8 mouse cellular contexts compared by ENCODE assay signal in genomic region chr8:4324525-4324924, GRCm38 (mm10). TPM values are rescaled to one million over a fixed set of nuclear protein-coding genes. Genes with fewer than 3 reads are reported as not detected.
DNase-seq lines count a peak whose midpoint lies in the region; ATAC-seq and TF ChIP-seq lines count a peak whose summit lies in the region.

No protein-coding gene starts in this region.

- ATAC-seq in G1E (ENCODE audit: extremely low read depth, insufficient number of reproducible peaks, low FRiP score, poor library complexity, severe bottlenecking): no peak
- peak; percentile 66 for ATAC-seq in embryonic facial prominence, embryonic 15.5 days (ENCODE audit: insufficient number of reproducible peaks, low FRiP score, low TSS enrichment, low read depth)
- ATAC-seq in hindbrain, embryonic 15.5 days (ENCODE audit: low FRiP score, low read depth): peak; percentile 69
- peak; percentile 80 for ATAC-seq in stomach, postnatal 0 days (ENCODE audit: low FRiP score, low TSS enrichment)

- under 1% methylated on average over 42 of the region's 42 CpGs for WGBS in embryonic facial prominence, embryonic 15.5 days
- under 1% methylated on average over 42 of the region's 42 CpGs for WGBS in hindbrain, embryonic 15.5 days
- 1% methylated on average over 40 of the region's 42 CpGs for WGBS in macrophage (ENCODE audit: missing documents)
- 0% methylated on average over 42 of the region's 42 CpGs for WGBS in stomach, postnatal 0 days

- peak overlapping the region; percentile 93 for H3K27ac ChIP-seq in layer of hippocampus, adult 2 months
- H3K27ac ChIP-seq in embryonic facial prominence, embryonic 15.5 days (replicated peaks): peak overlapping the region; percentile 86
- peak overlapping the region; percentile 92 for H3K27ac ChIP-seq in hindbrain, embryonic 15.5 days (replicated peaks)
- H3K27ac ChIP-seq in macrophage: 0 out of 2 replicates have a peak overlapping the region, but pooled peaks have one; percentile 5
- peak overlapping the region; percentile 92 for H3K27ac ChIP-seq in stomach, postnatal 0 days (replicated peaks)

- DNase-seq in layer of hippocampus, adult 2 months (ENCODE audit: low spot score in 2 of 2): peak in 1 of 2 experiments; percentile 33
- no peak for DNase-seq in layer of hippocampus, postnatal 36 days
- peak; percentile 55 for DNase-seq in G1E (ENCODE audit: low spot score)
- DNase-seq in stomach, postnatal 0 days (ENCODE audit: low spot score): no peak
- no peak for DNase-seq in spleen, adult 12 weeks (ENCODE audit: low spot score)

- peak overlapping the region; percentile 71 for H3K4me3 ChIP-seq in layer of hippocampus, adult 2 months
- peak overlapping the region; percentile 86 for H3K4me3 ChIP-seq in G1E (ENCODE audit: low read depth, low read length)
- H3K4me3 ChIP-seq in embryonic facial prominence, embryonic 15.5 days (replicated peaks): peak overlapping the region; percentile 96
- peak overlapping the region; percentile 59 for H3K4me3 ChIP-seq in hindbrain, embryonic 15.5 days
- H3K4me3 ChIP-seq in macrophage (ENCODE audit: inconsistent target): peak overlapping the region; percentile 57
- H3K4me3 ChIP-seq in stomach, postnatal 0 days (ENCODE audit: low read depth, low read length): peak overlapping the region; percentile 99

- H3K36me3 ChIP-seq in G1E (replicated peaks): peaks cover 66% of the 10 kb centered on the region
- H3K36me3 ChIP-seq in embryonic facial prominence, embryonic 15.5 days: peaks cover 40% of the 10 kb centered on the region
- peaks cover 31% of the 10 kb centered on the region for H3K36me3 ChIP-seq in hindbrain, embryonic 15.5 days
- peaks cover 14% of the 10 kb centered on the region for H3K36me3 ChIP-seq in macrophage (ENCODE audit: inconsistent target)
- peaks cover 14% of the 10 kb centered on the region for H3K36me3 ChIP-seq in stomach, postnatal 0 days (ENCODE audit: control insufficient read depth, insufficient read depth, low read length)

- peaks cover 73% of the 10 kb centered on the region for H3K4me1 ChIP-seq in G1E (ENCODE audit: insufficient read depth, low read depth, low read length)
- H3K4me1 ChIP-seq in embryonic facial prominence, embryonic 15.5 days: peaks cover 36% of the 10 kb centered on the region
- H3K4me1 ChIP-seq in hindbrain, embryonic 15.5 days (replicated peaks): peaks cover 56% of the 10 kb centered on the region
- H3K4me1 ChIP-seq in stomach, postnatal 0 days (replicated peaks; ENCODE audit: control insufficient read depth, insufficient read depth): peaks cover 4% of the 10 kb centered on the region; the same call in 1 of the 2 replicates

- H3K9me3 ChIP-seq in G1E (replicated peaks): no peaks in the 10 kb centered on the region
- H3K9me3 ChIP-seq in embryonic facial prominence, embryonic 15.5 days (replicated peaks): no peaks in the 10 kb centered on the region
- no peaks in the 10 kb centered on the region for H3K9me3 ChIP-seq in hindbrain, embryonic 15.5 days
- no peaks in the 10 kb centered on the region for H3K9me3 ChIP-seq in stomach, postnatal 0 days (ENCODE audit: control insufficient read depth, low read length)

- H3K27me3 ChIP-seq in G1E (ENCODE audit: insufficient read depth, low read length): no peaks in the 10 kb centered on the region
- no peaks in the 10 kb centered on the region for H3K27me3 ChIP-seq in embryonic facial prominence, embryonic 15.5 days
- no peaks in the 10 kb centered on the region for H3K27me3 ChIP-seq in hindbrain, embryonic 15.5 days
- no peaks in the 10 kb centered on the region for H3K27me3 ChIP-seq in stomach, postnatal 0 days (ENCODE audit: control insufficient read depth, insufficient read depth, low read length)

- TF ChIP-seq CTCF in layer of hippocampus, adult 2 months (conservative IDR thresholded peaks at IDR 0.05): no peak
- no peak for TF ChIP-seq CTCF in G1E (IDR thresholded peaks at IDR 0.05; ENCODE audit: low read depth, low read length)
- no peak for TF ChIP-seq CTCF in stomach, postnatal 0 days (IDR thresholded peaks at IDR 0.05; ENCODE audit: low read depth)

- peaks cover 78% of the 10 kb centered on the region for H3K79me2 ChIP-seq in macrophage (ENCODE audit: inconsistent target)

- H3K9ac ChIP-seq in embryonic facial prominence, embryonic 15.5 days: peak overlapping the region; percentile 92
- H3K9ac ChIP-seq in hindbrain, embryonic 15.5 days: peak overlapping the region; percentile 79
- H3K9ac ChIP-seq in stomach, postnatal 0 days (ENCODE audit: low read length): peak overlapping the region; percentile 98

- TF ChIP-seq EP300 in stomach, postnatal 0 days (optimal IDR thresholded peaks at IDR 0.05): no peak

- H3K4me2 ChIP-seq in embryonic facial prominence, embryonic 15.5 days (replicated peaks): peak overlapping the region; percentile 89
- peak overlapping the region; percentile 85 for H3K4me2 ChIP-seq in hindbrain, embryonic 15.5 days
- H3K4me2 ChIP-seq in stomach, postnatal 0 days (replicated peaks; ENCODE audit: low read depth): peak overlapping the region; percentile 53

RNA-seq across cellular contexts. Expression of gene Ccl25, which starts 0.5 kb away (rescaled TPM):
- total RNA-seq in layer of hippocampus, adult 2 months (2021): 10 to 100 TPM; 24.6 to 27.5 TPM
- total RNA-seq in layer of hippocampus, postnatal 36 days (2021): 10 to 100 TPM; 22.7 to 28.4 TPM
- total RNA-seq in G1E (2014; fragmentation: Nextera tagmentation): 64.9 and 69.3 TPM in 2 replicates
- total RNA-seq in G1E (2017): 16.0 and 18.1 TPM in 2 replicates
- polyA plus RNA-seq in G1E (2012): 1.1 and 1.9 TPM in 2 replicates
- polyA plus RNA-seq in embryonic facial prominence, embryonic 15.5 days (2015; fragmentation: Nextera tagmentation; extraction: Ambion mirVana): 14.8 and 16.8 TPM in 2 replicates
- polyA plus RNA-seq in hindbrain, embryonic 15.5 days (2015; fragmentation: Nextera tagmentation; extraction: Ambion mirVana): 17.5 and 20.7 TPM in 2 replicates
- 100 to 1,000 TPM in 7 of 26 experiments, 10 to 100 TPM in 19; 28.3 to 132 (median 70.5) TPM for total RNA-seq in macrophage (2018; cell fraction: chromatin; rRNA removed)
- 10 to 100 TPM in 5 of 26 experiments, 1 to 10 TPM in 21; 3.5 to 13.3 (median 6.7) TPM for total RNA-seq in macrophage (2018; cell fraction: cytosol; rRNA removed)
- 100 to 1,000 TPM in 2 of 26 experiments, 10 to 100 TPM in 24; 25.1 to 152 (median 40.1) TPM for total RNA-seq in macrophage (2018; cell fraction: nucleus; rRNA removed)
- polyA plus RNA-seq in macrophage (2018): 7.1 to 8.6 TPM (median 7.9 TPM) in 3 replicates
- polyA plus RNA-seq in stomach, postnatal 0 days (2015; fragmentation: Nextera tagmentation; extraction: Ambion mirVana): 4.4 and 5.3 TPM in 2 replicates

RNA-seq across cellular contexts. Expression of gene Elavl1, which starts 0.7 kb away (rescaled TPM):
- total RNA-seq in layer of hippocampus, adult 2 months (2021): 10 to 100 TPM; 78.6 to 81.1 TPM
- total RNA-seq in layer of hippocampus, postnatal 36 days (2021): 10 to 100 TPM; 78.4 to 83.0 TPM
- total RNA-seq in G1E (2014; fragmentation: Nextera tagmentation) (162 and 168 TPM in 2 replicates), G1E (2017) (92.5 and 98.1 TPM in 2 replicates)
- polyA plus RNA-seq in G1E (2012) (110 and 125 TPM in 2 replicates), macrophage (2018) (38.9 to 70.8 TPM (median 49.9 TPM) in 3 replicates)
- 209 and 213 TPM in 2 replicates for polyA plus RNA-seq in embryonic facial prominence, embryonic 15.5 days (2015; fragmentation: Nextera tagmentation; extraction: Ambion mirVana)
- polyA plus RNA-seq in hindbrain, embryonic 15.5 days (2015; fragmentation: Nextera tagmentation; extraction: Ambion mirVana): 108 and 112 TPM in 2 replicates
- 10 to 100 TPM; 38.3 to 79.1 (median 55.5) TPM for total RNA-seq in macrophage (2018; cell fraction: chromatin; rRNA removed)
- 10 to 100 TPM; 58.8 to 84.1 (median 66.9) TPM for total RNA-seq in macrophage (2018; cell fraction: cytosol; rRNA removed)
- 10 to 100 TPM; 37.6 to 69.2 (median 50.8) TPM for total RNA-seq in macrophage (2018; cell fraction: nucleus; rRNA removed)
- polyA plus RNA-seq in stomach, postnatal 0 days (2015; fragmentation: Nextera tagmentation; extraction: Ambion mirVana): 80.2 and 88.6 TPM in 2 replicates

RNA-seq across cellular contexts. Expression of gene Timm44, which starts 48.8 kb away (rescaled TPM):
- 10 to 100 TPM; 73.9 to 78.8 TPM for total RNA-seq in layer of hippocampus, adult 2 months (2021)
- 10 to 100 TPM; 62.6 to 72.6 TPM for total RNA-seq in layer of hippocampus, postnatal 36 days (2021)
- total RNA-seq in G1E (2014; fragmentation: Nextera tagmentation) (81.8 and 94.6 TPM in 2 replicates), G1E (2017) (113 and 123 TPM in 2 replicates)
- polyA plus RNA-seq in G1E (2012) (65.3 and 81.1 TPM in 2 replicates), macrophage (2018) (41.5 to 47.7 TPM (median 45.0 TPM) in 3 replicates)
- 56.7 and 62.4 TPM in 2 replicates for polyA plus RNA-seq in embryonic facial prominence, embryonic 15.5 days (2015; fragmentation: Nextera tagmentation; extraction: Ambion mirVana)
- 40.1 and 41.8 TPM in 2 replicates for polyA plus RNA-seq in hindbrain, embryonic 15.5 days (2015; fragmentation: Nextera tagmentation; extraction: Ambion mirVana)
- total RNA-seq in macrophage (2018; cell fraction: chromatin; rRNA removed): 100 to 1,000 TPM; 123 to 245 (median 190) TPM
- 10 to 100 TPM; 27.7 to 46.0 (median 36.2) TPM for total RNA-seq in macrophage (2018; cell fraction: cytosol; rRNA removed)
- 100 to 1,000 TPM in 6 of 26 experiments, 10 to 100 TPM in 20; 57.5 to 127 (median 88.8) TPM for total RNA-seq in macrophage (2018; cell fraction: nucleus; rRNA removed)
- polyA plus RNA-seq in stomach, postnatal 0 days (2015; fragmentation: Nextera tagmentation; extraction: Ambion mirVana): 37.8 and 38.4 TPM in 2 replicates

Comparison
In these comparisons a context has a peak if more than half of its experiments do, and no peak if none do; other contexts are left out.
1. H3K27ac ChIP-seq: peak in every context shown above with its lines; median percentile 93 in layer of hippocampus, adult 2 months; 92 in hindbrain, embryonic 15.5 days; 92 in stomach, postnatal 0 days; 86 in embryonic facial prominence, embryonic 15.5 days; 5 in macrophage.